In the genomic region with DNA sequence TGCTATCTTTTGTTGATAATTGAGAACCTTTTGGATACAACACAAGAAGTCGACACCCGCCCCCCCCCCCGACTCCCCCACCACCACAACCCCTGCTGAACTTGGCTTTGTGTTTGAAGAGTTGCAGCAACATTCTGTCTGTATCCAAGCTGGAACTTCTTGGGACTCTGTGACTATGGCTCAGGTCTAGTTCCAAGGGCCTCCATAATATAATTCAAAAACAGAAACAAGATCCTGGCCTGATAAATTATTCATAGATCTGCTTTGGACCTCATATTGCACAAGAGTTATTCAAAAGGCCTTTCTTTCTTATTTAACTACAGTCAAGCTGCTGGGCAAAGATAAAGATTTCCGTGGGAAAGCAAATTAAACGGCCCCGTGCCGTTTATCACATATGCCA, we compare ENCODE assay signal across 15 mouse cellular contexts. TPM values are rescaled to one million over a fixed set of nuclear protein-coding genes. Genes with fewer than 3 reads are reported as not detected.
DNase-seq lines count a peak whose midpoint lies in the region; ATAC-seq and TF ChIP-seq lines count a peak whose summit lies in the region.
"Had no signal": no experiment of that assay in that cellular context is flagged by ENCODE, and none has a peak within 500 bp of the region (broad histone marks: within the 10 kb centered on the region; RNA-seq: fewer than 3 reads in every experiment).

No protein-coding gene starts in this region.

- H3K4me2 ChIP-seq in heart, embryonic 12.5 days, result peak overlapping the region; percentile 42
- H3K4me2 ChIP-seq in lung, postnatal 0 days (replicated peaks; ENCODE audit: low read depth, low read length), result no peak overlapping the region
- H3K4me2 ChIP-seq: limb, embryonic 15.5 days had no signal

- H3K36me3 ChIP-seq in heart, embryonic 12.5 days, result no peaks in the 10 kb centered on the region
- H3K36me3 ChIP-seq in kidney, adult 2 months (ENCODE audit: control insufficient read depth, insufficient read depth, low read length), result no peaks in the 10 kb centered on the region
- no peaks in the 10 kb centered on the region for H3K36me3 ChIP-seq in lung, postnatal 0 days (ENCODE audit: insufficient read depth, low read length)
- H3K36me3 ChIP-seq: limb, embryonic 15.5 days had no signal

- H3K27me3 ChIP-seq in heart, embryonic 12.5 days (replicated peaks), result no peaks in the 10 kb centered on the region
- no peaks in the 10 kb centered on the region for H3K27me3 ChIP-seq in kidney, adult 2 months (replicated peaks; ENCODE audit: control insufficient read depth, insufficient read depth, low read length)
- no peaks in the 10 kb centered on the region for H3K27me3 ChIP-seq in lung, postnatal 0 days (replicated peaks; ENCODE audit: insufficient read depth, low read length)
- H3K27me3 ChIP-seq: limb, embryonic 15.5 days had no signal

- ATAC-seq in heart, embryonic 12.5 days (ENCODE audit: insufficient number of reproducible peaks, low FRiP score), result no peak
- ATAC-seq in lung, postnatal 0 days, result peak; percentile 66
- ATAC-seq: forebrain, postnatal 0 days had no signal

- 40% methylated on average over 7 of the region's 7 CpGs for WGBS in heart, embryonic 12.5 days
- 60% methylated on average over 7 of the region's 7 CpGs for WGBS in kidney, adult 2 months
- 38% methylated on average over 7 of the region's 7 CpGs for WGBS in lung, postnatal 0 days

- TF ChIP-seq EP300 in lung, postnatal 0 days (IDR thresholded peaks at IDR 0.05), result no peak

- no peak overlapping the region for H3K4me3 ChIP-seq in heart, embryonic 12.5 days
- no peak overlapping the region for H3K4me3 ChIP-seq in kidney, adult 2 months (ENCODE audit: insufficient read depth, low read depth, low read length)
- H3K4me3 ChIP-seq in lung, postnatal 0 days (ENCODE audit: low read depth, low read length), result no peak overlapping the region
- H3K4me3 ChIP-seq: erythroblast, embryonic 14.5 days; limb, embryonic 15.5 days had no signal

- H3K9me3 ChIP-seq in heart, embryonic 12.5 days (replicated peaks), result 0 out of 2 replicates have a peak, but pooled peaks cover 3% of the 10 kb centered on the region
- H3K9me3 ChIP-seq in lung, postnatal 0 days (ENCODE audit: low read length), result no peaks in the 10 kb centered on the region
- H3K9me3 ChIP-seq: limb, embryonic 15.5 days had no signal

- H3K4me1 ChIP-seq in heart, embryonic 12.5 days (replicated peaks), result peaks cover 20% of the 10 kb centered on the region
- H3K4me1 ChIP-seq in kidney, adult 2 months (ENCODE audit: control insufficient read depth, insufficient read depth, low read length), result peaks cover 6% of the 10 kb centered on the region
- peaks cover 4% of the 10 kb centered on the region; the same call in 1 of the 2 replicates for H3K4me1 ChIP-seq in lung, postnatal 0 days (ENCODE audit: insufficient read depth, low read depth, low read length)
- H3K4me1 ChIP-seq: limb, embryonic 15.5 days had no signal

- no peak for TF ChIP-seq CTCF in kidney, adult 2 months (conservative IDR thresholded peaks at IDR 0.05; ENCODE audit: insufficient read depth, insufficient read length, low read depth, low read length)
- no peak for TF ChIP-seq CTCF in lung, postnatal 0 days (IDR thresholded peaks at IDR 0.05)

- DNase-seq in heart, adult 9 months (ENCODE audit: low spot score in 2 of 2), result no peak
- peak; percentile 19 for DNase-seq in kidney, adult 2 months
- no peak for DNase-seq in kidney, postnatal 36 days
- DNase-seq in lung, postnatal 0 days (ENCODE audit: low spot score), result no peak
- DNase-seq in lung, postnatal 10 days, result no peak
- DNase-seq in skeletal muscle tissue, adult 2 months (ENCODE audit: low read depth, low spot score), result peak; percentile 11
- no peak for DNase-seq in ovary, postnatal 14 days (ENCODE audit: low spot score)
- DNase-seq: cerebellum, adult 8-10 months; forebrain, postnatal 0 days; gastrocnemius, postnatal 10 days; right cerebral cortex, postnatal 14 days; thymus, adult 18-20 months had no signal

- H3K9ac ChIP-seq in heart, embryonic 12.5 days, result no peak overlapping the region
- no peak overlapping the region for H3K9ac ChIP-seq in lung, postnatal 0 days (replicated peaks; ENCODE audit: low read depth)
- H3K9ac ChIP-seq: forebrain, postnatal 0 days; limb, embryonic 15.5 days had no signal

- TF ChIP-seq POLR2A in kidney, adult 2 months (IDR thresholded peaks at IDR 0.05; ENCODE audit: low read depth, low read length), result no peak

- peak overlapping the region; percentile 42; the same call in 1 of the 2 replicates for H3K27ac ChIP-seq in heart, embryonic 12.5 days (ENCODE audit: poor library complexity, severe bottlenecking)
- no peak overlapping the region for H3K27ac ChIP-seq in kidney, adult 2 months (ENCODE audit: insufficient read depth, low read depth, low read length)
- H3K27ac ChIP-seq in lung, postnatal 0 days (ENCODE audit: low read length), result peak overlapping the region; percentile 27; the same call in 1 of the 2 replicates
- H3K27ac ChIP-seq: limb, embryonic 15.5 days had no signal

RNA-seq across cellular contexts. Expression of a gene that starts 33.8 kb away (rescaled TPM):
- polyA plus RNA-seq in heart, embryonic 12.5 days (2016; fragmentation: Nextera tagmentation; extraction: Ambion mirVana), result 21.7 and 24.2 TPM in 2 replicates
- 69.0 and 78.8 TPM in 2 replicates for polyA plus RNA-seq in kidney, adult 2 months (2012; rRNA removed)
- 17.3 and 18.2 TPM in 2 replicates for polyA plus RNA-seq in lung, postnatal 0 days (2015; fragmentation: Nextera tagmentation; extraction: Ambion mirVana)
- polyA plus RNA-seq: erythroblast, embryonic 14.5 days had no signal

RNA-seq across cellular contexts. Expression of a gene that starts 44.8 kb away (rescaled TPM):
- 60.0 and 63.7 TPM in 2 replicates for polyA plus RNA-seq in heart, embryonic 12.5 days (2016; fragmentation: Nextera tagmentation; extraction: Ambion mirVana)
- polyA plus RNA-seq in kidney, adult 2 months (2012; rRNA removed), result 9.0 and 12.8 TPM in 2 replicates
- 26.6 and 29.4 TPM in 2 replicates for polyA plus RNA-seq in lung, postnatal 0 days (2015; fragmentation: Nextera tagmentation; extraction: Ambion mirVana)

Comparison
In these comparisons a context has a peak if more than half of its experiments do, and no peak if none do; other contexts are left out.
1. DNase-seq: peak in kidney, adult 2 months (single experiment) and skeletal muscle tissue, adult 2 months (single experiment); none in heart, adult 9 months (0 of 2), kidney, postnatal 36 days (0 of 2), lung, postnatal 0 days (single experiment), lung, postnatal 10 days (single experiment) and ovary, postnatal 14 days (single experiment).